Mouse (Mus musculus): ENCODE data around the gene Asb4.
A peak's percentile ranks its signal among the peaks of the same experiment; 100 is the strongest.
"Not testable (repeated sequence)": the region's sequence is repeated elsewhere in the genome, so short reads cannot be mapped to it uniquely, and the experiment has no call there.

Gene Asb4

DNA sequence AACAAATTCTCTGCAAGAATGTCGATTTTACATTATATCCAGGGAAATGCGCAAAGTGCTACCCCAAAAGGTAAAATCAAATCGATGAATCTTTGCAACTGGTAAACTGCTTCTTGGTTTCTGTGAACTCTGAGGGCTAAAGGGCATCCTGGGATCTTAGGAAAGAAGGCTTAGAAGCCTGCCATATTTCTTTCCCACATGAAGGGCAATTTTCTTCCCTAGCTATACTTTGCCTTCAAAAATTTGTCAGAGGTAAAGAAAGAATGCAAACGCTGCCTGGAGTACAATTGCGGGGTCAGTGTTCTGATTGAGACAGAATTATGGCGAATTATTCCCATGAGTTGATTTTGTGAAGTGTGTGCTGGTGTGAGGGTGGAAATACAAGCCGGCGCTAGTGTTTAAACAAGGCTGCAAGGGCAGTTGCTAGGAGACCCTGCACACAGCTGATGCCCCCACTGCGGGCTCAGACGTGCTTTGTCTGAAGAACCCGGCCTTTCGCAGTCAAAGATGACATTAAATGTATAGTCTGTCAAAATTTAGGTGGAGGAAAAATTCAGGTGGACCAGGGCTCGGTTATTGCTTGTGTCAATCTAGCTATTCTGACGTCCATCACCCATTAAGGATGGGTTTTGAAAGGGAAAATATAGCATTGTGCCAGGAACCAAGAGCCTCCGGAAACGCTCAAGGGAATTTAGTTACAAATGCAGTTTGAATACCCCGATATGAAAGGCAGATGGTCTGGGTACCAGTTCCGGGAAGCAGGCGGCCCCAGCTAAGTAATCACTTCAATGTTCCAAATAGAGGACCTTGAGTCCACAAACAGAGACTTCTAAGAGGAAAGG lies at the start of gene Asb4:
Asb4 (plus strand) TSS at position 51 of the 842 bp plus-strand sequence.
- no peak for DNase-seq

- DNase-seq: no peak
Measured at GRCm38 (mm10) chr6:5334021-5334420, 49.2 kb upstream of the Asb4 start.

- not testable (repeated sequence) for DNase-seq
Measured at GRCm38 (mm10) chr6:5336016-5336415, 47.2 kb upstream of the Asb4 start.

DNA sequence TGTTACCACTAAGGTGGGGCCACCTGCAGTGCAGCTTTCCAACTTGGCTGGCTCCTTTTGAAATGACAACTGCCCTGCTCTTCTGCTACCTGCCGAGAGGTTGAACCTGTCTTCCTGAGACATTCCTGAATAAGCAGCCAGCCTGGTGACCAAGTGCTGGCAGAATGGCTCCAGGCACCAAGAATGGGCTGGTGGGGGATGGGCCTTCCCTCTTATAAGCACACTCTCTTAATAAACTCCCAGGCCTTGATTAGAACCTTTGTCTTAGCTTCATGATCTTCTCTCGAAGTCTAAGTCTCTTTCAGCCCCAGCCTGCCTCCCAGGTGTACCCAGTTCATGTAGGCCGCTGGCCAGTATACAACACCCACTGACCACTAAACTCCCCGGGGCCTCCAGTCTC lies 44.4 kb upstream of the Asb4 start:
- not testable (repeated sequence) for DNase-seq

GRCm38 (mm10) chr6:5339283-5339682 lies 43.9 kb upstream of the Asb4 start:
- DNase-seq: not testable (repeated sequence)

DNA sequence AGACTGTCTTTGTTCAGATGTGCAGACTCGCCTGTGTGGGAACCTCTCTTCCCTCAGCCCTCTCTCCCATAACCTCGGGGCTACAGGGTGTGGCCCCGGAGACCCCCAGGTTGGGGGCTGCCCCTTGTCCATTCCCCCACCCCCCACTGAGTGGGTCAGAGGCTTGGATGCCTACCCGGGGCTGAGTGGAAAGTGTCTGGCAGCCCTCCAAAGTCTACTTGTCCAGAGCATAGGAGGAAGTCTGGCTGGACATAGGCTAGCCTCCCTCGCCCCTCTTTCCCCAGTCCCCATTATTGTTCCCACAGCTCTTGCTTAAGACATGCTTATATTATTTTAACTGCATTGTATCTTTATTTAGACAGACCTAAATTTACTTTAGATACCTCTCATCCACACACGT lies 38.9 kb upstream of the Asb4 start:
- no peak for DNase-seq

GRCm38 (mm10) chr6:5357873-5358272 lies 25.3 kb upstream of the Asb4 start:
- DNase-seq: no peak

GRCm38 (mm10) chr6:5360402-5360801 lies 22.8 kb upstream of the Asb4 start:
- no peak for DNase-seq

GRCm38 (mm10) chr6:5361987-5362386 lies 21.2 kb upstream of the Asb4 start:
- DNase-seq: no peak

GRCm38 (mm10) chr6:5365845-5366244 lies 17.3 kb upstream of the Asb4 start:
- DNase-seq: no peak

DNA sequence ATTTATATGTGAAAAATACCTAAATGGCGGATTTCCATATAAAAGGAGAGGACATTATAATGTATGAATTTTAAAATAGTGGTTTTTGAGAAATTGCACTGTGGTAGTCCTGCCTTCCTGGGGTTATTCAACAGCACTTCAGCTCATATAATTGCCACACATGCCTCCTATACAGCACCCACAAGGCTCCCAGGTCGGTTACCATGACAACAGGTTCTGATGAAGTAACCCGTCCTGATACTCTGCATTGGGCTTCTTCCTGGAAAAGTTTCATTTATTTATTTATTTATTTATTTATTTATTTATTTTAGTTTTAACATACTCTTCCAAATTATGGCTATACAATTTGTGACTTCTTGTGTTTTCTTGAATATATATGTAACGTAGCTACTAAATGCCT lies 6.3 kb upstream of the Asb4 start:
- DNase-seq: no peak

DNA sequence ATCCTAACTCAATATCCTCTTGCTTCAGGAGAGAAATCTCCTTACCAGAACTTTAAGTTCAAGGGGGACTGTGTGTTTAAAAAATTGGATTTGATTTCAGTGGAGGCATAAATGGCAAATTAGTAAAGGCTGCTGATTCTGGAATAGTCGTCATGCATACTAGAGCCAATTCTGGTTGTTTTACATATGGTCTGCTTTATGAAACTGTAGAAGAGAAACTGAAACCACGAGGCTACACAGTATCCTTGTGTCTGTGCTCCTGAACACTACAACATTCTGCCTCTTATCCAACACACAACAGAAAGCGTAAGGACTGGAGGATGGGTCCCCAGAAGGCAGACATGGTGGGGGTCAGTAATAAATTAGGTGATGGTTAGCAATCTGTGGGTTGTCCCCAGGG lies 4.1 kb upstream of the Asb4 start:
- DNase-seq: no peak

DNA sequence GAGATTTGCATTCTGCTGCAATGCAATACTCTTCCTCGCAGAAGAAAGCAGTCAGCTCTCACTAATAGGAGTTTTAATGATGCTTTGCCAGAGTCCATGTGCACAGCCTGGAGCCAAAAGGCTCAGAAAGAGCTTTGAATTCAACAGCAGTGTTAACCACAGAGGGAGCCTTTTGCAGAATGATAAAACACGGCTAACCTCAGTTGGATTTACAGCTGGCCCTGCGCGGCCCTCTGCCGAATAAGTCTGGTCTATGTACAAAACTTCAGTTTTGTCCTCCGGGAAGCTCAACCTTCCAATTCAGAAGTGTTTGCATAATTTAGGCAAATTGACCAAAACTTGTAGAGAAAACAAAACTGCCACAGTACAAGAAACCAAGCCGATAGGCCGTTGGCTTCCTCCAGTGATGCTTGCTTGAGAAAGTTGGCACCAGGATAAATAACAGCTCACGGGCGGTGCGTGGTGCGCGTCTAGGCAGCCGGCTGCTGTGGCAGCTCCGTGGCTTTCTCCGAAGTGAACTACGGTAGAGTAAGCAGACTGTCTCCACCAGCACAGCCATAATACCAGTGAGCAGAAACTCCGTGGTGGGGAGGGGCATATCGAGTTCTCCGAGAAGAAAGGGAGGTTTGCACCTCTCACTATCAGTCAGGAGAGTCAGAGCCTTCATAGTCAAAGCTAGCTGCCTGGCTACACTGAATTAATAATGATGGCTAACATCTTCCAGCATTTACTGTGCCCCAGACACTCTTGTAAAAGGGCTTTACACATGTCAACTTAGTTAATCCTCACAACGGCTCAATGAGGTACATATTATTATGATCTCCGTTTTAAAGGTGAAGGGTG lies 3.2 kb upstream of the Asb4 start:
- peak; percentile 10 for DNase-seq

- DNase-seq: no peak
Measured at GRCm38 (mm10) chr6:5380624-5381252, 2.4 kb upstream of the Asb4 start.

- DNase-seq: no peak
Measured at GRCm38 (mm10) chr6:5381918-5382582, 1.1 kb upstream of the Asb4 start.

GRCm38 (mm10) chr6:5382583-5383215 lies 487 bp upstream of the Asb4 start:
- DNase-seq: peak; percentile 80

GRCm38 (mm10) chr6:5384178-5384490 lies 948 bp downstream of the Asb4 start:
- DNase-seq: peak; percentile 65

DNA sequence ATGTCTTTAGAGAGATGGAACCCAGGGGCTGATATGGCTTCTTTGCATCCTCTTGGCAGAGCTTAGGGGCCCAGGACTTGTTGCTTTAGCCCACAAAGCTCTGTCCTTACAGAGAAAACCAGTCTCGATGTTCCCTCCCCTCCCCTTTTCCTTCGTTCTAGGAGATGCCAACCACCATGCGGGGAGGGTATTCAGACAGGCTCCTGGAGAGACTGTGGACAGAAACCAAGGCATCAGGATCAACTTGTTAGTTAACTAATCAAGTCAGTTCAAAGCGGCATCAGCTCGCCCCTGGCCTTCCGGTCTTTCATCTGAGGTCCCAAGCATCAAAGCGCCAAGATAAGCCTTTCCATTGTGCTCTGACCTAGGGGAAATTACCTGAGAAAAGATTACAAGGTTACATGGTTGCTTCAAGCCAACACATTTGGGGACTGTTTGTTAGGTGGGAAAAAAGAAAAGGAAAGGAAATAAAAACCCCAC lies 2.0 kb downstream of the Asb4 start:
- DNase-seq: no peak

DNA sequence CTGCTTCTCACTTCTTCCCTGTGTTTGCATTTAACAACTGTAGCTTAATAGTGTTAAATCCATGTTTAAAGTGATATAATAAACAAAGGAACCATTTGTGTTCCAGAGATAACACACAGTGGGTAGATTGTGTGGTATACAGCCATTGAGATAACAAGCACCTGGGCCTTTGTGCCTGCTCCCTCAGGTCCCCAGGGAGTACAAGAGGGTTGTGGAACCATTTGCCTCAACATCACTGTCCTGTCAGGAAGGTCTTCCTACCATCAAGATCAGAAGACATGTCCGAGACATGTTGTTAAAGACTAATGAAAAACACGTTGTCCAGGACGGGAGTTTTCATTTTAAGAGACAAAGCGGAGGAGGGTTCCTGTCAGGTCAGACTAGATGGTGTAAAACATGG lies 3.3 kb downstream of the Asb4 start:
- no peak for DNase-seq

DNA sequence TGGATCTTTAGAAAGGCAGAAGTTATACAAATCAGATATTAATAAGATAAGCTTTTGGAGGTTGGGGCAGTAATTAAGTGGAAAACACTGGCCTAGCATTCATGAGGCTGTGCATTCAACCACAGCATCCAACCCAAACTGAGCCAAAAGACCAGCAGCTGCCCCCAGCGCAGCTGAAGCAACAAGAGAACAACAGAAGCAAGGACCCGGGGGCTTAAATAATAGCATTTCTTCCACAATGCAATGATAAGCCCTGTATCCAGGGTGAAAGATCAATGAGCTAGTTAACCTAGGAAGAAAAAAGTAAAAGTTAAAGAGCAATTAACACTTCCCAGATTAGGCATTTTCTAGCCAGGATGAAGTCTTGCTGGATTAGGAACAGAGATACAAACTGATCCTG lies 4.2 kb downstream of the Asb4 start:
- DNase-seq: no peak

- DNase-seq: peak; percentile 9
Measured at GRCm38 (mm10) chr6:5390298-5390697, 7.1 kb downstream of the Asb4 start.

DNA sequence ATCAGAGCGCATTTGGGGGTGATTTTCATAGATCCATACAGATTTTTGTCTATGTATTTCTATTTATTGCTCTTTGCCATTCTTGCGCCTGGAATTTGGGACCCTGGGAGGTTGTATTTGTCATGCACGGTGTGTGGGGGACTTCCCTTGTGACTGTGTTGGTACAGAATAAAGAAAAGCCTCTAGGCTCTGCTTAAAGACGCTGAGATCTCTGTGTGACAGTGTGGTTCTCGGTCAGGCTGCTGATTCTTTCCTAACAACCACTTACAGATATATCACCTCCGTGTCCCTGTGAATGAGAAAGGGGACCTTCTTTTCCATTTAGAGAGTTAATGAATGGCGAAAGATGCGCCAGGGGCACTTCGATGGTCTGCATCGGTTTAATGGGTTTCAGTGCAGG lies 7.8 kb downstream of the Asb4 start:
- DNase-seq: no peak

DNA sequence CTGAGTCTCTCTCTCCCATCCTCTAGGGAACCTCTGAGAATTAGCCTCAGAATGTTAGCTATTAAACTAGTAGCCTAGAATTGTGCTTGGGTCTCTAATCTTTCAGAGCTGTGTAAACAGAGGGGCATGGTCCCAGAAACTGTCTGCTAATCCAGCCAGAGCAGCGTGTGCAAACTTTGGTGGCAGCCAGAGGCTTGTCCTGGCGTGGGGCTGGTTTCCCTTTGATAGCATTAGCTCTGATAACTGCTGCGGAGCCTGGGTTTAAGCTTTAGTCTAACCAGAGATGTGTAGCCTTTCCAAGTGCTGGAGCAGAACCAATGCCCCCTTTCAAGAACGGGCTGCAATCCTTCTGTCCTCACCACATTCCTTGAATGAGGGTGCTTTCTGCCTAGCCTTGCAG lies 11.8 kb downstream of the Asb4 start:
- DNase-seq: no peak
